Mouse (Mus musculus) forebrain, embryonic 10.5 days (tissue): ENCODE measurements around the gene Gsap. TPM values are rescaled to one million over a fixed set of nuclear protein-coding genes. Genes with fewer than 3 reads are reported as not detected.

ENCODE experiments used
- DNase-seq: peaks from one replicate; pipeline ENCODE4 v3.0.0-alpha.2; 2017; ENCODE audit warnings: low spot score; ENCODE audit errors: extremely low spot score
- H3K27ac ChIP-seq: fragments of 300-500 bp; sonication (generic); 2 replicates; pipeline ENCODE4 v1.5.1; 2016; ENCODE audit warnings: mild to moderate bottlenecking
- H3K27me3 ChIP-seq: fragments of 300-500 bp; sonication (generic); 2 replicates; pipeline ENCODE4 v1.6.1; 2016; ENCODE audit warnings: mild to moderate bottlenecking; ENCODE audit not compliant: poor library complexity, severe bottlenecking
- H3K36me3 ChIP-seq: fragments of 300-500 bp; sonication (generic); replicated peaks from 2 replicates; pipeline ENCODE4 v1.6.1; 2016; ENCODE audit warnings: mild to moderate bottlenecking, moderate library complexity
- H3K4me1 ChIP-seq: fragments of 300-500 bp; sonication (generic); 2 replicates; pipeline ENCODE4 v1.6.1; 2016
- H3K4me3 ChIP-seq: fragments of 300-500 bp; sonication (generic); 2 replicates; pipeline ENCODE4 v1.5.1; 2016; ENCODE audit warnings: mild to moderate bottlenecking, moderate library complexity
- H3K9me3 ChIP-seq: fragments of 300-500 bp; sonication (generic); 2 replicates; pipeline ENCODE4 v1.6.1; 2016; ENCODE audit warnings: mild to moderate bottlenecking, moderate library complexity
- WGBS: fragments of 180-500 bp; shearing (Covaris S2); methylation state at CpG from one replicate; pipeline ENCODE4 v1.1.7; 2016; 5-methylcytosine and 5-hydroxymethylcytosine counted together
- polyA plus RNA-seq: library from polyadenylated mRNA; unstranded; fragments of >200 nt; fragmentation: Nextera tagmentation; extraction: Ambion mirVana; gene quantifications from 2 replicates; pipeline ENCODE4 v1.2.1, GENCODE M21; 2016

The Gsap gene
- polyA plus RNA-seq, 1 experiment from 2014 or later = 1.0 TPM

DNA sequence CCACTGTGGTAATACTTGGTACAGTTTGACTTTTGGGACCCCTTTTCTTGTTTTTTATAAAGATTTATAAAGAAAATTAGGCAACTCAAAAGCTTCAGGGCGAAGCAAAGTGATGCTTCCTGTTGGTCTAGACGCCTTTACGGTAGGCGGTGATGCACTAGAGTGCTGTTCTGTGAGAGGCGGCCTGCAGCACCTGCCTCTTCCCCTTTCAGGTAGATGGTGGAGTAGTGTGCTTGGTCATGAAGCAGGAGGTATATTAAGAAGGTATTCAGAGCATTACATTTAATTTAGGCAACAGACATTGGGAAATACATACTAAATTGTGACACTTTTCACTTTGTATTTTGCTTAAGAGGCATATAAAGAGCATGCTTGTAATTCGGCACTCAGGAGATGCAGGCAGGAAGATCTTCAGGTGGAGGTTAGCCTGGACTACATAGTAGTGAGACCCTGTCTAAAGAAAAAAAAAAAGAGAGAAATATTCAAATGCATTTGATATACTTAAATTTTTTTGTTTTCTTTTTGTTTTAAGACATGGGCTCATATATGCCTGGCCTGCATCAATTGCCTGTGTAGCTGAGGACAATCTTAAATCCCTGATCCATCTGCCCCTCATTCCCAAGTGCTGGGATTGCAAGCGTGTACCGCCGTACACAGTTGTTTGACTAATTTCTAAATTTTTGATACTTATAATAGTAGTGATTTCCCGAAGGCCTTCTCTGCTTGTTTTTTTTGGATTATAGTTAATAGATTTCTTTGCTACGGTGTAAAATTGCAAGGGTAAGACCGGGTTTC is 68.9 kb downstream of the Gsap start:
- H3K36me3 ChIP-seq = no peaks in the 10 kb centered on the region
- 92% methylated on average over 12 of the region's 12 CpGs for WGBS
- no peak for DNase-seq

GRCm38 (mm10) chr5:21255551-21256132 is 69.6 kb downstream of the Gsap start:
- Histone ChIP-seq H3K27me3 (no peaks in the 10 kb centered on the region), H3K4me1 (no peaks in the 10 kb centered on the region), H3K9me3 (no peaks in the 10 kb centered on the region), H3K27ac (no peak overlapping the region), H3K4me3 (no peak overlapping the region), H3K36me3 (no peaks in the 10 kb centered on the region)
- WGBS = 84% methylated on average over 5 of the region's 5 CpGs
- no peak for DNase-seq

More for the DNA sequence above, 68.9 kb downstream of the Gsap start:
- Histone ChIP-seq H3K4me1 (no peaks in the 10 kb centered on the region), H3K4me3 (no peak overlapping the region), H3K9me3 (no peaks in the 10 kb centered on the region), H3K27me3 (no peaks in the 10 kb centered on the region), H3K27ac (no peak overlapping the region)

GRCm38 (mm10) chr5:21257126-21257525 is 71.1 kb downstream of the Gsap start:
- Histone ChIP-seq H3K27ac (no peak overlapping the region), H3K36me3 (no peaks in the 10 kb centered on the region), H3K27me3 (no peaks in the 10 kb centered on the region), H3K9me3 (no peaks in the 10 kb centered on the region), H3K4me1 (peaks cover 8% of the 10 kb centered on the region), H3K4me3 (no peak overlapping the region)
- 65% methylated on average over 4 of the region's 4 CpGs for WGBS
- peak; percentile 11 for DNase-seq

GRCm38 (mm10) chr5:21257806-21258205 is 71.8 kb downstream of the Gsap start:
- no peaks in the 10 kb centered on the region for H3K27me3 ChIP-seq
- no peaks in the 10 kb centered on the region for H3K9me3 ChIP-seq
- H3K4me3 ChIP-seq = no peak overlapping the region
- peaks cover 12% of the 10 kb centered on the region for H3K4me1 ChIP-seq
- H3K27ac ChIP-seq = no peak overlapping the region
- DNase-seq = peak; percentile 14
- no peaks in the 10 kb centered on the region for H3K36me3 ChIP-seq
- WGBS = 68% methylated on average over 6 of the region's 6 CpGs

GRCm38 (mm10) chr5:21260746-21261145 is 74.7 kb downstream of the Gsap start:
- H3K27me3 ChIP-seq = no peaks in the 10 kb centered on the region
- WGBS = 89% methylated on average over 7 of the region's 7 CpGs
- no peaks in the 10 kb centered on the region for H3K9me3 ChIP-seq
- 0 out of 2 replicates have a peak overlapping the region, but pooled peaks have one; percentile 81 for H3K27ac ChIP-seq
- H3K4me1 ChIP-seq = peaks cover 28% of the 10 kb centered on the region
- no peak overlapping the region for H3K4me3 ChIP-seq
- no peak for DNase-seq
- H3K36me3 ChIP-seq = no peaks in the 10 kb centered on the region

GRCm38 (mm10) chr5:21261202-21261844 is 75.3 kb downstream of the Gsap start:
- 64% methylated on average over 6 of the region's 6 CpGs for WGBS
- H3K27ac ChIP-seq = peak overlapping the region; percentile 81
- DNase-seq = peak; percentile 15

DNA sequence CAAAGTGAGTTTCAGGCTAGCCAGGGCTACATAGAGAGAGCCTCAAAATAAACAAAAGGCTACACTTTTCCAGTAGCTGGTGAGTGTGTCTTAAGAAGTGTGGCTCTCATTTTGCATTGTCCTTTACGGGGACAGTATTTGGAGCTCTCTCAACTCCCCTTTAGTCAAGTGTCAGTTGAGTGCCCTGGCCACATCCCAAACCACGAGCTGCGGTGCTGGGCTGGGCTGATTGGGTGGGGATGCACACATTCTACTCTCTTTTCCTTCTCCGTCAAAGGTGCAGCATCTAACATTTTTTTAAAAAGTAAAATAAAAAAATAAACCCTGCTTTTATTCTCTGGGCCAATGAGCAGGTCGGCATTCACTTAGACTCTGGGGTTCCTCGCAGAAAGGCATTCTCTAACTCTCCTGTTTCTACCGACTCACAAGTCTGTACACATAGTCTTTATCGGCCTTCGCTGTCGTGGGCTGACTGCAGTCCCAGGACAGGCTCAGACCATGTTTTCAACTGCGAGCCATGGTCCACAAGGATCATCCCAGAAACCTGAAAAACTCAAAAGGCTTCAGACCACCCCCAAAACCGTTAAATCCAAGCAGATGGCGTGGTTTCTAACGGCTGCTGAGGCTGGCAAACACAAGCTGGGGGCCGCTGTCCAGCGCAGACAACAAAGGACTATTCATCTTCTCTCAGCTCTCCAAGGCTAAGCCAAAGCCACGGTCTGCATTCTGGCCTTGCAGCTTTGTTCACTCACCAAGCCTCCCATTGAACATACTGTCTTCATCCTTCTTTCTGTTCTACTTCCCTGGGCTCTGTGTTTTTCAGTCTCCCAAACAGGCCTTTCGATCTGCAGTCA is 77.4 kb downstream of the Gsap start:
- H3K27me3 ChIP-seq = no peaks in the 10 kb centered on the region
- no peak overlapping the region for H3K4me3 ChIP-seq
- peak; percentile 45 for DNase-seq
- H3K9me3 ChIP-seq = no peaks in the 10 kb centered on the region
- H3K36me3 ChIP-seq = no peaks in the 10 kb centered on the region
- WGBS = 55% methylated on average over 18 of the region's 18 CpGs
- H3K4me1 ChIP-seq = peaks cover 28% of the 10 kb centered on the region
- H3K27ac ChIP-seq = peak overlapping the region; percentile 81

More at GRCm38 (mm10) chr5:21261202-21261844, 75.3 kb downstream of the Gsap start:
- H3K9me3 ChIP-seq = no peaks in the 10 kb centered on the region
- H3K27me3 ChIP-seq = no peaks in the 10 kb centered on the region
- H3K36me3 ChIP-seq = no peaks in the 10 kb centered on the region
- H3K4me3 ChIP-seq = no peak overlapping the region
- H3K4me1 ChIP-seq = peaks cover 28% of the 10 kb centered on the region

DNA sequence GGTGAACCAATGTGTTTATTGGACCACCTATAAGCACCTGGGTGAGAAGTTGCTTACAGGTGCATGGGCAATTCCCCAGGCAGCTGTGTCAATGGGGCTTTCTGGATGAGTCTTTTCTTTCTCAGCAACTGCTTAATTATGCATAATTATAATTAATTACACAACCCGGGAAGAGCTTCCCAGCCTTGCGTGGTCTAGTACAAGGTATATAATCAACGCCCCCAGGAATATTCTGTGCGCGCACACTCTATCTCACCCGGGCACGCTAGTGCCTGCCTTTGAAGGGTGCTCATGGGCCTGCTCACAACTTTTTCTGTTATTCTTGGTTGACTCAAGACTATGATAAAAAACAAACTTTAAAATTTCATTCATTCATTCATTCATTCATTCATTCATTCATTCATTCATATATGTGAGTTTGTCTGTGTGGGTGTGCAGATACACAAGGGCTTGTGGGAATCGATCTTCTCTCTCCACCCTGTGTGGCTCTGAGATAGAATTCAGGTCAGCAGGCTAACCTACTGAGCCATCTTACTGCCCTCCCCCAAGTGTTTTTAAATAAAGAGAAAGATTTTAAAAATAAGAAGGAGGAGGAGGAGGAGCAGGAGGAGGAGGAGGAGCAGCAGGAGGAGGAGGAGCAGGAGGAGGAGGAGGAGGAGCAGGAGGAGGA is 78.4 kb downstream of the Gsap start:
- Histone ChIP-seq H3K9me3 (no peaks in the 10 kb centered on the region), H3K27ac (peak overlapping the region; percentile 81)

GRCm38 (mm10) chr5:21265049-21265448 is 79.0 kb downstream of the Gsap start:
- H3K4me3 ChIP-seq = no peak overlapping the region
- H3K36me3 ChIP-seq = no peaks in the 10 kb centered on the region
- no peak overlapping the region for H3K27ac ChIP-seq
- no peaks in the 10 kb centered on the region for H3K27me3 ChIP-seq
- DNase-seq = peak; percentile 83
- 38% methylated on average over 4 of the region's 4 CpGs for WGBS
- H3K4me1 ChIP-seq = peaks cover 28% of the 10 kb centered on the region
- H3K9me3 ChIP-seq = no peaks in the 10 kb centered on the region

More for the DNA sequence above, 78.4 kb downstream of the Gsap start:
- Histone ChIP-seq H3K4me1 (peaks cover 28% of the 10 kb centered on the region), H3K36me3 (no peaks in the 10 kb centered on the region), H3K27me3 (no peaks in the 10 kb centered on the region), H3K4me3 (no peak overlapping the region)
- no peak for DNase-seq
- 93% methylated on average over 8 of the region's 8 CpGs for WGBS

- DNase-seq = no peak
- Histone ChIP-seq H3K36me3 (no peaks in the 10 kb centered on the region), H3K27ac (no peak overlapping the region), H3K9me3 (no peaks in the 10 kb centered on the region), H3K4me3 (no peak overlapping the region), H3K4me1 (peaks cover 32% of the 10 kb centered on the region), H3K27me3 (no peaks in the 10 kb centered on the region)
- WGBS = 84% methylated on average over 2 of the region's 2 CpGs
Observed at GRCm38 (mm10) chr5:21267090-21267489, 81.0 kb downstream of the Gsap start.

DNA sequence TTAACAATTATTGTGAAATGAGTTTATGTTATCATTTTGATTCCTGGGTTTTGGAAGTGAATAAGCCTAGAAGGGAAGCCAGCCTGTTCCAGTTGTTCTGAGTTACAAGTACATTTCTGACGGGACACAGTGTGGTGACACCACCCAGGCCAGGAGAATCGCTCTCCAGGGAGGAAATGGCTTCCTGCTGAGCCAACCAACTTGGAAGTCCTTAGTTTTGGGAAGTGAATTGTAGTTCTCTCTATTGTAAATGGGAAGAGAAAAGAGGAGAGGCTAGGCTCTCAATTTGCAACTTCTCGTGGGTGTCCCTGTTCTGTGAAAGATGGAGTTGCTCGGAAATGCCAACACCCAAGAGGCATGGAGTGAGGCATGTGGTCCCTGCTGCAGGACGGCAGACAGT is 83.4 kb downstream of the Gsap start:
- Histone ChIP-seq H3K4me1 (peaks cover 26% of the 10 kb centered on the region), H3K27me3 (no peaks in the 10 kb centered on the region), H3K27ac (no peak overlapping the region), H3K36me3 (no peaks in the 10 kb centered on the region), H3K9me3 (no peaks in the 10 kb centered on the region), H3K4me3 (no peak overlapping the region)
- DNase-seq = no peak
- 80% methylated on average over 5 of the region's 5 CpGs for WGBS

DNA sequence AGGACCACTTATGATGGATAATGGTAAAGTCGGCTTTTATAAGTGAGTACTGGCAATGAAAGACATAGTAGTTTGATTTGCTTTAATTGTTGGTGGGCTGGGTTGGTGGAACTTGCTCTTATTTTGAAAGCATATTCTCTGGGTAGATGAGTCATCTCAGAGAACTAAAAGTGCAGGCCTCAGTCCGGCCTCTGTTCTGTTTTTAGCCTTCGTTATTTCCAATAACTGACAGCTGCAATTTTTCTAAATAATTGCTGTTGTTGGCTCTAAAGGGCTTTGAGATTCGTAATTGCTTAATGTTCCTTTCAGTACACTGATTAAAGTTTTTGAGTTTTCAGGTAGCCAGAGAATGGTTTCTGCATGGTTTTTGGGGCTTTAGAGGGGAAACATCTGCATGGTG is 84.7 kb downstream of the Gsap start:
- Histone ChIP-seq H3K9me3 (no peaks in the 10 kb centered on the region), H3K27ac (no peak overlapping the region), H3K4me1 (peaks cover 28% of the 10 kb centered on the region), H3K36me3 (no peaks in the 10 kb centered on the region), H3K27me3 (no peaks in the 10 kb centered on the region), H3K4me3 (no peak overlapping the region)
- no peak for DNase-seq
- 84% methylated on average over 4 of the region's 4 CpGs for WGBS
